Mouse (Mus musculus): ENCODE measurements around the gene Slc29a4. TPM values are rescaled to one million over a fixed set of nuclear protein-coding genes. Genes with fewer than 3 reads are reported as not detected.

The Slc29a4 gene
- polyA plus RNA-seq, 1 experiment from 2014 or later: 2.3 TPM

DNA sequence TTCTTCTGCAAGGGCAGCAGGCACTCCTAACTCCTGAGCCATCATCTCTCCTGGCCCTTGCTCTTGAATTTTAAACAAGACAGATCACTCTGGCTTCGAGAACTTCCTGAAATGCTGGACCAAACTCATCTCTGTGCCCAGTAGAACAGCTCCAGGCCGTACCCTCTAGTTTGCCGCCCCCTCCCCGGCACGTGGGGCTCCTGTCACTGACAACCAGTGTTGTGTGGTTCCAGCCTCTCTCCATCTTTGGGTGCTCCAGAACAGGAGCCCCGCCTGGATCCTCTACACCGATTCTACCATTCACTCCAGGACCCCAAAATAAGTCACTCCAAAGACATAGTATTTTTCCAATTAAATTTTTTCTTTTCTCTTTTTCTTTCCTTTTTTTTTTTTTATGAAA is 32.0 kb downstream of the Slc29a4 start:
- no peaks in the 10 kb centered on the region for H3K4me1 ChIP-seq (ENCODE audit: insufficient read depth, low read depth, low read length)
- peaks cover 29% of the 10 kb centered on the region for H3K36me3 ChIP-seq (ENCODE audit: insufficient read depth, low read length)
- no peak overlapping the region for H3K27ac ChIP-seq (ENCODE audit: low read length)
- DNase-seq (ENCODE audit: low spot score) (no peak), ATAC-seq (no peak)
- H3K4me2 ChIP-seq (replicated peaks; ENCODE audit: low read depth, low read length): no peak overlapping the region
- H3K4me3 ChIP-seq (ENCODE audit: low read depth, low read length): no peak overlapping the region
- H3K9me3 ChIP-seq (ENCODE audit: low read length): no peaks in the 10 kb centered on the region
- no peaks in the 10 kb centered on the region for H3K27me3 ChIP-seq (replicated peaks; ENCODE audit: insufficient read depth, low read length)
- no peak for TF ChIP-seq EP300 (IDR thresholded peaks at IDR 0.05)
- TF ChIP-seq CTCF (IDR thresholded peaks at IDR 0.05): no peak
- 83% methylated on average over 7 of the region's 7 CpGs for WGBS
- H3K9ac ChIP-seq (replicated peaks; ENCODE audit: low read depth): no peak overlapping the region

GRCm38 (mm10) chr5:142726748-142727147 is 34.4 kb downstream of the Slc29a4 start:
- Histone ChIP-seq H3K27me3 (replicated peaks; ENCODE audit: insufficient read depth, low read length) (no peaks in the 10 kb centered on the region), H3K9me3 (ENCODE audit: low read length) (no peaks in the 10 kb centered on the region), H3K9ac (replicated peaks; ENCODE audit: low read depth) (no peak overlapping the region), H3K27ac (ENCODE audit: low read length) (no peak overlapping the region), H3K36me3 (ENCODE audit: insufficient read depth, low read length) (peaks cover 50% of the 10 kb centered on the region), H3K4me1 (ENCODE audit: insufficient read depth, low read depth, low read length) (no peaks in the 10 kb centered on the region), H3K4me2 (replicated peaks; ENCODE audit: low read depth, low read length) (no peak overlapping the region), H3K4me3 (ENCODE audit: low read depth, low read length) (no peak overlapping the region)
- no peak for DNase-seq (ENCODE audit: low spot score)
- no peak for TF ChIP-seq EP300 (IDR thresholded peaks at IDR 0.05)
- no peak for TF ChIP-seq CTCF (IDR thresholded peaks at IDR 0.05)
- WGBS: 90% methylated on average over 6 of the region's 6 CpGs
- ATAC-seq: no peak

GRCm38 (mm10) chr5:142728301-142728700 is 36.0 kb downstream of the Slc29a4 start:
- Histone ChIP-seq H3K36me3 (ENCODE audit: insufficient read depth, low read length) (peaks cover 62% of the 10 kb centered on the region), H3K4me1 (ENCODE audit: insufficient read depth, low read depth, low read length) (no peaks in the 10 kb centered on the region), H3K4me2 (replicated peaks; ENCODE audit: low read depth, low read length) (no peak overlapping the region), H3K9ac (replicated peaks; ENCODE audit: low read depth) (no peak overlapping the region), H3K4me3 (ENCODE audit: low read depth, low read length) (no peak overlapping the region), H3K27ac (ENCODE audit: low read length) (no peak overlapping the region), H3K27me3 (replicated peaks; ENCODE audit: insufficient read depth, low read length) (no peaks in the 10 kb centered on the region), H3K9me3 (ENCODE audit: low read length) (no peaks in the 10 kb centered on the region)
- TF ChIP-seq CTCF (IDR thresholded peaks at IDR 0.05): no peak
- no peak for TF ChIP-seq EP300 (IDR thresholded peaks at IDR 0.05)
- 98% methylated on average over 16 of the region's 16 CpGs for WGBS
- DNase-seq (ENCODE audit: low spot score) (no peak), ATAC-seq (no peak)

- Histone ChIP-seq H3K27ac (ENCODE audit: low read length) (no peak overlapping the region), H3K4me1 (ENCODE audit: insufficient read depth, low read depth, low read length) (no peaks in the 10 kb centered on the region), H3K9me3 (ENCODE audit: low read length) (no peaks in the 10 kb centered on the region), H3K36me3 (ENCODE audit: insufficient read depth, low read length) (peaks cover 76% of the 10 kb centered on the region), H3K4me3 (ENCODE audit: low read depth, low read length) (no peak overlapping the region), H3K27me3 (replicated peaks; ENCODE audit: insufficient read depth, low read length) (no peaks in the 10 kb centered on the region), H3K4me2 (replicated peaks; ENCODE audit: low read depth, low read length) (no peak overlapping the region), H3K9ac (replicated peaks; ENCODE audit: low read depth) (no peak overlapping the region)
- 77% methylated on average over 12 of the region's 12 CpGs for WGBS
- TF ChIP-seq EP300 (IDR thresholded peaks at IDR 0.05) (no peak), CTCF (IDR thresholded peaks at IDR 0.05) (no peak)
- ATAC-seq (no peak), DNase-seq (ENCODE audit: low spot score) (no peak)
Observed at GRCm38 (mm10) chr5:142730295-142730694, 38.0 kb downstream of the Slc29a4 start.

GRCm38 (mm10) chr5:142731916-142732315 is 39.6 kb downstream of the Slc29a4 start:
- H3K4me1 ChIP-seq (ENCODE audit: insufficient read depth, low read depth, low read length): no peaks in the 10 kb centered on the region
- no peak overlapping the region for H3K27ac ChIP-seq (ENCODE audit: low read length)
- no peaks in the 10 kb centered on the region for H3K27me3 ChIP-seq (replicated peaks; ENCODE audit: insufficient read depth, low read length)
- TF ChIP-seq EP300 (IDR thresholded peaks at IDR 0.05) (no peak), CTCF (IDR thresholded peaks at IDR 0.05) (no peak)
- H3K9me3 ChIP-seq (ENCODE audit: low read length): no peaks in the 10 kb centered on the region
- peaks cover 73% of the 10 kb centered on the region for H3K36me3 ChIP-seq (ENCODE audit: insufficient read depth, low read length)
- ATAC-seq: no peak
- no peak overlapping the region for H3K9ac ChIP-seq (replicated peaks; ENCODE audit: low read depth)
- WGBS: 83% methylated on average over 11 of the region's 11 CpGs
- H3K4me3 ChIP-seq (ENCODE audit: low read depth, low read length): no peak overlapping the region
- no peak for DNase-seq (ENCODE audit: low spot score)
- H3K4me2 ChIP-seq (replicated peaks; ENCODE audit: low read depth, low read length): no peak overlapping the region

GRCm38 (mm10) chr5:142739941-142740340 is 47.6 kb downstream of the Slc29a4 start:
- H3K27me3 ChIP-seq (replicated peaks; ENCODE audit: insufficient read depth, low read length): no peaks in the 10 kb centered on the region
- TF ChIP-seq CTCF (IDR thresholded peaks at IDR 0.05) (no peak), EP300 (IDR thresholded peaks at IDR 0.05) (no peak)
- no peak overlapping the region for H3K27ac ChIP-seq (ENCODE audit: low read length)
- H3K4me2 ChIP-seq (replicated peaks; ENCODE audit: low read depth, low read length): no peak overlapping the region
- H3K9me3 ChIP-seq (ENCODE audit: low read length): no peaks in the 10 kb centered on the region
- peaks cover 50% of the 10 kb centered on the region for H3K36me3 ChIP-seq (ENCODE audit: insufficient read depth, low read length)
- WGBS: 84% methylated on average over 8 of the region's 8 CpGs
- DNase-seq (ENCODE audit: low spot score) (no peak), ATAC-seq (no peak)
- H3K4me3 ChIP-seq (ENCODE audit: low read depth, low read length): no peak overlapping the region
- no peaks in the 10 kb centered on the region for H3K4me1 ChIP-seq (ENCODE audit: insufficient read depth, low read depth, low read length)
- H3K9ac ChIP-seq (replicated peaks; ENCODE audit: low read depth): no peak overlapping the region

GRCm38 (mm10) chr5:142747026-142747629 is 54.8 kb downstream of the Slc29a4 start:
- no peaks in the 10 kb centered on the region for H3K4me1 ChIP-seq (ENCODE audit: insufficient read depth, low read depth, low read length)
- ATAC-seq (no peak), DNase-seq (ENCODE audit: low spot score) (no peak)
- peaks cover 53% of the 10 kb centered on the region for H3K36me3 ChIP-seq (ENCODE audit: insufficient read depth, low read length)
- no peak overlapping the region for H3K27ac ChIP-seq (ENCODE audit: low read length)
- TF ChIP-seq CTCF (IDR thresholded peaks at IDR 0.05): no peak
- no peak for TF ChIP-seq EP300 (IDR thresholded peaks at IDR 0.05)
- H3K9ac ChIP-seq (replicated peaks; ENCODE audit: low read depth): no peak overlapping the region
- H3K4me2 ChIP-seq (replicated peaks; ENCODE audit: low read depth, low read length): no peak overlapping the region
- H3K4me3 ChIP-seq (ENCODE audit: low read depth, low read length): no peak overlapping the region
- no peaks in the 10 kb centered on the region for H3K9me3 ChIP-seq (ENCODE audit: low read length)
- no peaks in the 10 kb centered on the region for H3K27me3 ChIP-seq (replicated peaks; ENCODE audit: insufficient read depth, low read length)
- 70% methylated on average over 12 of the region's 12 CpGs for WGBS
